Mouse (Mus musculus) C2C12 (cell line): Measurements from ENCODE around the gene Pbx1.

ENCODE experiments used
- CEBPB ChIP-seq: IDR thresholded peaks from one replicate; pipeline ENCODE4 v1.6.1; 2011; ENCODE audit warnings: low read depth, mild to moderate bottlenecking, control low read depth, moderate library complexity
- CTCF ChIP-seq: IDR thresholded peaks from one replicate; pipeline ENCODE4 v1.5.1; 2011; ENCODE audit not compliant: control insufficient read depth, insufficient read depth, insufficient read length
- MYOD1 ChIP-seq: IDR thresholded peaks from one replicate; pipeline ENCODE4 v1.6.1; 2011; ENCODE audit warnings: low read depth; ENCODE audit not compliant: control insufficient read depth, insufficient read length
- MYOG ChIP-seq: IDR thresholded peaks from one replicate; pipeline ENCODE4 v1.6.1; 2011; ENCODE audit not compliant: control insufficient read depth, insufficient read length; ENCODE audit errors: extremely low read depth

DNA sequence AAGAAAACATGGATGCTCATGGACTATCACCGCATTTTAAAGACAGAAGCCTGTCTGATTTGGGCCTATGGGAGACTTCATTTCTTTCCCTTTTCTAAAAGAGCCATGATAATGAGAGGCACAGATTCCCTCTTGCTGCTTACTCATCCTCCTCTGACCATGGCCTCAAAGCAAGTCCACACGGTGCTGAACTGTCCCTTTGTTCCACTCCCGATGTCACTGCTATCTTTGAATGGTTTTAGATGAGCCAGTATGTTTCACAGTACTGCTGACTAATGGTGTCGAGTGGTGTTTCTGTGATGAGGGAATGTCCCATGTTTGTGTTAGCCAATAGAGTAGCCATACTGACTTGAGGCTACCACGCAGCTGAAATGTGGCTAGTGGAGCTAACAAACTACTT, 233.8 kb downstream of the Pbx1 start:
- TF ChIP-seq CTCF (no peak), CEBPB (no peak), MYOG (no peak), MYOD1 (no peak)
